Mouse (Mus musculus): ENCODE measurements around the gene Gprc5a. TPM values are rescaled to one million over a fixed set of nuclear protein-coding genes. Genes with fewer than 3 reads are reported as not detected.
A peak's percentile ranks its signal among the peaks of the same experiment; 100 is the strongest.

The Gprc5a gene
- polyA plus RNA-seq, 1 experiment from 2014 or later, result 0.80 TPM

- no peaks in the 10 kb centered on the region for H3K4me1 ChIP-seq (replicated peaks; ENCODE audit: control insufficient read depth, insufficient read depth, low read length)
- H3K36me3 ChIP-seq (ENCODE audit: control insufficient read depth, insufficient read depth, low read length), result peaks cover 3% of the 10 kb centered on the region; the same call in 1 of the 2 replicates
- no peak overlapping the region for H3K4me2 ChIP-seq
- ATAC-seq (replicated peaks; ENCODE audit: low FRiP score), result peak; percentile 30; the same call in 1 of the 2 replicates
- no peak overlapping the region for H3K9ac ChIP-seq (ENCODE audit: low read depth, low read length)
- no peak for DNase-seq (ENCODE audit: low spot score)
- H3K9me3 ChIP-seq (ENCODE audit: control insufficient read depth, low read length), result no peaks in the 10 kb centered on the region
- no peak overlapping the region for H3K4me3 ChIP-seq (ENCODE audit: low read depth, low read length)
- H3K27ac ChIP-seq (ENCODE audit: low read depth, low read length), result no peak overlapping the region
- WGBS, result 56% methylated on average over 4 of the region's 4 CpGs
- H3K27me3 ChIP-seq (replicated peaks; ENCODE audit: control insufficient read depth, insufficient read depth, low read length), result no peaks in the 10 kb centered on the region
Measured at GRCm38 (mm10) chr6:135029246-135029645, 36.2 kb upstream of the Gprc5a start.

- Histone ChIP-seq H3K27me3 (replicated peaks; ENCODE audit: control insufficient read depth, insufficient read depth, low read length) (peaks cover 17% of the 10 kb centered on the region), H3K4me3 (ENCODE audit: low read depth, low read length) (no peak overlapping the region), H3K9ac (ENCODE audit: low read depth, low read length) (no peak overlapping the region), H3K27ac (ENCODE audit: low read depth, low read length) (no peak overlapping the region), H3K4me2 (no peak overlapping the region), H3K4me1 (replicated peaks; ENCODE audit: control insufficient read depth, insufficient read depth, low read length) (no peaks in the 10 kb centered on the region; the same call in 1 of the 2 replicates), H3K9me3 (ENCODE audit: control insufficient read depth, low read length) (no peaks in the 10 kb centered on the region), H3K36me3 (ENCODE audit: control insufficient read depth, insufficient read depth, low read length) (no peaks in the 10 kb centered on the region)
- 76% methylated on average over 3 of the region's 3 CpGs for WGBS
- no peak for ATAC-seq (replicated peaks; ENCODE audit: low FRiP score)
- DNase-seq (ENCODE audit: low spot score), result no peak
Measured at GRCm38 (mm10) chr6:135038674-135039073, 26.8 kb upstream of the Gprc5a start.

- Histone ChIP-seq H3K27ac (ENCODE audit: low read depth, low read length) (no peak overlapping the region), H3K4me3 (ENCODE audit: low read depth, low read length) (no peak overlapping the region), H3K4me2 (peak overlapping the region; percentile 34), H3K4me1 (replicated peaks; ENCODE audit: control insufficient read depth, insufficient read depth, low read length) (no peaks in the 10 kb centered on the region; the same call in 1 of the 2 replicates), H3K36me3 (ENCODE audit: control insufficient read depth, insufficient read depth, low read length) (no peaks in the 10 kb centered on the region), H3K27me3 (replicated peaks; ENCODE audit: control insufficient read depth, insufficient read depth, low read length) (peaks cover 17% of the 10 kb centered on the region), H3K9me3 (ENCODE audit: control insufficient read depth, low read length) (no peaks in the 10 kb centered on the region), H3K9ac (ENCODE audit: low read depth, low read length) (no peak overlapping the region)
- DNase-seq (ENCODE audit: low spot score) (no peak), ATAC-seq (replicated peaks; ENCODE audit: low FRiP score) (no peak)
- 6% methylated on average over 21 of the region's 21 CpGs for WGBS
Measured at GRCm38 (mm10) chr6:135040275-135040871, 25.1 kb upstream of the Gprc5a start.

- DNase-seq (ENCODE audit: low spot score) (no peak), ATAC-seq (replicated peaks; ENCODE audit: low FRiP score) (no peak)
- peaks cover 17% of the 10 kb centered on the region for H3K27me3 ChIP-seq (replicated peaks; ENCODE audit: control insufficient read depth, insufficient read depth, low read length)
- H3K27ac ChIP-seq (ENCODE audit: low read depth, low read length), result no peak overlapping the region
- no peak overlapping the region for H3K9ac ChIP-seq (ENCODE audit: low read depth, low read length)
- H3K36me3 ChIP-seq (ENCODE audit: control insufficient read depth, insufficient read depth, low read length), result no peaks in the 10 kb centered on the region
- H3K4me1 ChIP-seq (replicated peaks; ENCODE audit: control insufficient read depth, insufficient read depth, low read length), result no peaks in the 10 kb centered on the region; the same call in 1 of the 2 replicates
- H3K9me3 ChIP-seq (ENCODE audit: control insufficient read depth, low read length), result no peaks in the 10 kb centered on the region
- H3K4me3 ChIP-seq (ENCODE audit: low read depth, low read length), result no peak overlapping the region
- no peak overlapping the region for H3K4me2 ChIP-seq
- WGBS, result 73% methylated on average over 3 of the region's 3 CpGs
Measured at GRCm38 (mm10) chr6:135041930-135042329, 23.5 kb upstream of the Gprc5a start.

GRCm38 (mm10) chr6:135047276-135047675 lies 18.2 kb upstream of the Gprc5a start:
- H3K36me3 ChIP-seq (ENCODE audit: control insufficient read depth, insufficient read depth, low read length), result no peaks in the 10 kb centered on the region
- no peaks in the 10 kb centered on the region for H3K4me1 ChIP-seq (replicated peaks; ENCODE audit: control insufficient read depth, insufficient read depth, low read length)
- H3K27ac ChIP-seq (ENCODE audit: low read depth, low read length), result no peak overlapping the region
- 58% methylated on average over 9 of the region's 9 CpGs for WGBS
- no peak overlapping the region for H3K4me3 ChIP-seq (ENCODE audit: low read depth, low read length)
- ATAC-seq (replicated peaks; ENCODE audit: low FRiP score) (no peak), DNase-seq (ENCODE audit: low spot score) (no peak)
- no peak overlapping the region for H3K9ac ChIP-seq (ENCODE audit: low read depth, low read length)
- H3K27me3 ChIP-seq (replicated peaks; ENCODE audit: control insufficient read depth, insufficient read depth, low read length), result no peaks in the 10 kb centered on the region
- no peak overlapping the region for H3K4me2 ChIP-seq
- no peaks in the 10 kb centered on the region for H3K9me3 ChIP-seq (ENCODE audit: control insufficient read depth, low read length)

- ATAC-seq (replicated peaks; ENCODE audit: low FRiP score), result no peak
- Histone ChIP-seq H3K4me1 (replicated peaks; ENCODE audit: control insufficient read depth, insufficient read depth, low read length) (no peaks in the 10 kb centered on the region), H3K9me3 (ENCODE audit: control insufficient read depth, low read length) (no peaks in the 10 kb centered on the region), H3K4me2 (no peak overlapping the region), H3K4me3 (ENCODE audit: low read depth, low read length) (no peak overlapping the region), H3K36me3 (ENCODE audit: control insufficient read depth, insufficient read depth, low read length) (no peaks in the 10 kb centered on the region), H3K9ac (ENCODE audit: low read depth, low read length) (no peak overlapping the region), H3K27ac (ENCODE audit: low read depth, low read length) (no peak overlapping the region), H3K27me3 (replicated peaks; ENCODE audit: control insufficient read depth, insufficient read depth, low read length) (no peaks in the 10 kb centered on the region)
- WGBS, result 80% methylated on average over 6 of the region's 6 CpGs
- DNase-seq (ENCODE audit: low spot score), result no peak
Measured at GRCm38 (mm10) chr6:135048509-135048908, 16.9 kb upstream of the Gprc5a start.

GRCm38 (mm10) chr6:135048956-135049355 lies 16.5 kb upstream of the Gprc5a start:
- no peak for DNase-seq (ENCODE audit: low spot score)

GRCm38 (mm10) chr6:135053789-135054188 lies 11.7 kb upstream of the Gprc5a start:
- Histone ChIP-seq H3K9ac (ENCODE audit: low read depth, low read length) (no peak overlapping the region), H3K9me3 (ENCODE audit: control insufficient read depth, low read length) (no peaks in the 10 kb centered on the region), H3K27me3 (replicated peaks; ENCODE audit: control insufficient read depth, insufficient read depth, low read length) (no peaks in the 10 kb centered on the region), H3K4me3 (ENCODE audit: low read depth, low read length) (no peak overlapping the region), H3K27ac (ENCODE audit: low read depth, low read length) (no peak overlapping the region), H3K4me1 (replicated peaks; ENCODE audit: control insufficient read depth, insufficient read depth, low read length) (no peaks in the 10 kb centered on the region), H3K36me3 (ENCODE audit: control insufficient read depth, insufficient read depth, low read length) (no peaks in the 10 kb centered on the region), H3K4me2 (no peak overlapping the region)
- WGBS, result 76% methylated on average over 3 of the region's 3 CpGs
- DNase-seq (ENCODE audit: low spot score), result no peak
- no peak for ATAC-seq (replicated peaks; ENCODE audit: low FRiP score)

More at GRCm38 (mm10) chr6:135048956-135049355, 16.5 kb upstream of the Gprc5a start:
- no peak for ATAC-seq (replicated peaks; ENCODE audit: low FRiP score)
- Histone ChIP-seq H3K36me3 (ENCODE audit: control insufficient read depth, insufficient read depth, low read length) (no peaks in the 10 kb centered on the region), H3K4me3 (ENCODE audit: low read depth, low read length) (no peak overlapping the region), H3K4me2 (no peak overlapping the region), H3K4me1 (replicated peaks; ENCODE audit: control insufficient read depth, insufficient read depth, low read length) (no peaks in the 10 kb centered on the region), H3K9ac (ENCODE audit: low read depth, low read length) (no peak overlapping the region), H3K27ac (ENCODE audit: low read depth, low read length) (no peak overlapping the region), H3K27me3 (replicated peaks; ENCODE audit: control insufficient read depth, insufficient read depth, low read length) (no peaks in the 10 kb centered on the region), H3K9me3 (ENCODE audit: control insufficient read depth, low read length) (no peaks in the 10 kb centered on the region)
- WGBS, result 82% methylated on average over 16 of the region's 16 CpGs

GRCm38 (mm10) chr6:135055882-135056281 lies 9.6 kb upstream of the Gprc5a start:
- Histone ChIP-seq H3K9me3 (ENCODE audit: control insufficient read depth, low read length) (no peaks in the 10 kb centered on the region), H3K4me2 (no peak overlapping the region), H3K27me3 (replicated peaks; ENCODE audit: control insufficient read depth, insufficient read depth, low read length) (no peaks in the 10 kb centered on the region), H3K4me1 (replicated peaks; ENCODE audit: control insufficient read depth, insufficient read depth, low read length) (no peaks in the 10 kb centered on the region), H3K36me3 (ENCODE audit: control insufficient read depth, insufficient read depth, low read length) (no peaks in the 10 kb centered on the region), H3K4me3 (ENCODE audit: low read depth, low read length) (no peak overlapping the region), H3K27ac (ENCODE audit: low read depth, low read length) (no peak overlapping the region), H3K9ac (ENCODE audit: low read depth, low read length) (no peak overlapping the region)
- no peak for ATAC-seq (replicated peaks; ENCODE audit: low FRiP score)
- DNase-seq (ENCODE audit: low spot score), result no peak
- 30% methylated on average over 4 of the region's 4 CpGs for WGBS
